Mouse (Mus musculus) kidney, postnatal 0 days (tissue): ENCODE results near the gene Prss12. TPM values are rescaled to one million over a fixed set of nuclear protein-coding genes. Genes with fewer than 3 reads are reported as not detected.
A peak's percentile ranks its signal among the peaks of the same experiment; 100 is the strongest.

ENCODE experiments used
- ATAC-seq: fragments of 200-750 bp; cut with Nextera tagmentation; replicated peaks from 2 replicates; pipeline ENCODE4 v1.8.0; 2017; ENCODE audit warnings: low read depth, moderate number of reproducible peaks, moderate TSS enrichment, moderate library complexity; ENCODE audit not compliant: low FRiP score
- DNase-seq: peaks from one replicate; pipeline ENCODE4 v3.0.0-alpha.2; 2016; ENCODE audit warnings: low spot score
- H3K27ac ChIP-seq: fragments of 300-500 bp; sonication (generic); 2 replicates; pipeline ENCODE4 v1.5.1; 2014; ENCODE audit warnings: mild to moderate bottlenecking
- H3K27me3 ChIP-seq: fragments of 300-500 bp; sonication (generic); 2 replicates; pipeline ENCODE4 v1.6.1; 2014; ENCODE audit warnings: low read length, mixed read lengths; ENCODE audit not compliant: insufficient read depth
- H3K36me3 ChIP-seq: fragments of 300-500 bp; sonication (generic); 2 replicates; pipeline ENCODE4 v1.6.1; 2014; ENCODE audit warnings: low read length, mixed read lengths; ENCODE audit not compliant: insufficient read depth
- H3K4me1 ChIP-seq: fragments of 300-500 bp; sonication (generic); replicated peaks from 2 replicates; pipeline ENCODE4 v1.6.1; 2014; ENCODE audit warnings: antibody characterized with exemption, low read length, mixed read lengths; ENCODE audit not compliant: insufficient read depth
- H3K4me2 ChIP-seq: fragments of 300-500 bp; sonication (generic); 2 replicates; pipeline ENCODE4 v1.6.1; 2014; ENCODE audit warnings: mild to moderate bottlenecking, low read length, moderate library complexity, mixed read lengths
- H3K4me3 ChIP-seq: fragments of 300-500 bp; sonication (generic); replicated peaks from 2 replicates; pipeline ENCODE4 v1.5.1; 2014; ENCODE audit warnings: low read depth, low read length
- H3K9ac ChIP-seq: fragments of 300-500 bp; sonication (generic); 2 replicates; pipeline ENCODE4 v1.6.1; 2014; ENCODE audit warnings: low read depth, low read length
- H3K9me3 ChIP-seq: fragments of 300-500 bp; sonication (generic); replicated peaks from 2 replicates; pipeline ENCODE4 v1.6.1; 2016; ENCODE audit warnings: low read length, inconsistent platforms, mixed read lengths
- CTCF ChIP-seq: IDR thresholded peaks from 2 replicates; pipeline ENCODE4 v1.5.1; 2016; ENCODE audit warnings: antibody characterized with exemption, low read depth, mild to moderate bottlenecking, moderate library complexity
- WGBS: fragments of 180-500 bp; shearing (Covaris S2); extraction: QIAGEN DNeasy Blood & Tissue Kit; methylation state at CpG from one replicate; pipeline ENCODE4 v1.1.7; 2014; 5-methylcytosine and 5-hydroxymethylcytosine counted together
- polyA plus RNA-seq: library from polyadenylated mRNA; unstranded; fragments of >200 nt; fragmentation: Nextera tagmentation; extraction: Ambion mirVana; gene quantifications from 2 replicates; pipeline ENCODE4 v1.2.1, GENCODE M21; 2015

The Prss12 gene
- polyA plus RNA-seq, 1 experiment from 2014 or later: 6.3 TPM

DNA sequence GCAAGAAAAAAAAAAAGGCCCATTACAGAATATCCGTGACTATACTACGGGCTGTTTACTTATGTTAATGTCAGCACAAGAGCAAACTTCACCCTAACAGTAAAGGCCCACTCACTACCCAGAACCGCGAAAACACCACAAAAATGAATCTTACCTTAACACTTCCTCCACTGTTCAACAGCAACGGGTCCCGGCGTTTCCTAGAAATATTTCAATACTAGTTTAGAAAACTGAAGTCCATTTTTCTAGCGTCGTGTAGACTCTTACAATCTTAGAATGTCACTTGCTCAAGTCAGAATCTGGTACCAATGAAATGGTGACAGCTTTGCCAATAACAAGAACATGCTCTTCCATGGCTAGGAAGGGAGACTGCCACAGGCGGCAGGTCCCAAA lies 60.9 kb downstream of the Prss12 start:
- Histone ChIP-seq H3K27me3 (no peaks in the 10 kb centered on the region), H3K4me3 (peak overlapping the region; percentile 71), H3K36me3 (peaks cover 4% of the 10 kb centered on the region; the same call in 1 of the 2 replicates), H3K4me2 (peak overlapping the region; percentile 82), H3K4me1 (no peaks in the 10 kb centered on the region), H3K9ac (peak overlapping the region; percentile 80), H3K9me3 (no peaks in the 10 kb centered on the region), H3K27ac (peak overlapping the region; percentile 68)
- no peak for ATAC-seq
- under 1% methylated on average over 10 of the region's 10 CpGs for WGBS
- no peak for DNase-seq
- TF ChIP-seq CTCF: no peak

DNA sequence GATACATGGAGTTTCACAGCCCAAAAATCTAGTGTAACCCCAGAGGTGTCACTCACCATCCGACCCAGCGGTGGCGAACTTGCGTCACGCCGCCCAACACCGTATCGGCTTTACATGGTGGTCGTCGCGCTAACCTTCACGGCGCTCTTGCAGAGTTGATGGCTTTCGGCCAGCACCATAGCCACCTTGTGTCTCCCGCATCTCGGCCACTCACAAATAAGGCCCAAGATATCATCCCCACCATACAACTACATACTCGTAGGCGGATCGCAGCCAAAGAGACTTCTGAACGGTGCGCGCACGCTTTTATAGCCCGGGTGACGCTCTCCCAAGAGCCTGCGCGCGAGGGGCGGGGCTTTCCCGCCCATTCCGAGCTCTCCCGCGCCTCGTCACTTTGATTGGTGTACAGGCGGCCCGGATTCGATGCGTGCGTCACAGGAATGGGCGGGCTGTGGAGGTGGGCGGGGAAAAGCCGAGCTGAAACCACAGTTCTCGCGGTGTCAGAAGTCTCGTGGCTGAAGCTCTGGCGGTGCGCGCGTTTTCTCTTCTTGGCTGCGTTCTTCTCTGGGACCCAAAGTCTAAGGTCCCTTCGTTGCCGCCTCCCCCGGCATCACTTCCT lies 61.5 kb downstream of the Prss12 start:
- DNase-seq (peak; percentile 99), ATAC-seq (peak; percentile 98)
- no peaks in the 10 kb centered on the region for H3K9me3 ChIP-seq
- H3K36me3 ChIP-seq: peaks cover 4% of the 10 kb centered on the region; the same call in 1 of the 2 replicates
- 0 out of 2 replicates have a peak, but pooled peaks have one; percentile 20 for TF ChIP-seq CTCF
- peak overlapping the region; percentile 98 for H3K27ac ChIP-seq
- H3K4me1 ChIP-seq: no peaks in the 10 kb centered on the region
- under 1% methylated on average over 53 of the region's 53 CpGs for WGBS
- H3K9ac ChIP-seq: peak overlapping the region; percentile 80
- peak overlapping the region; percentile 71 for H3K4me3 ChIP-seq
- no peaks in the 10 kb centered on the region for H3K27me3 ChIP-seq
- peak overlapping the region; percentile 82 for H3K4me2 ChIP-seq

GRCm38 (mm10) chr3:123508675-123509376 lies 62.1 kb downstream of the Prss12 start:
- H3K27me3 ChIP-seq: no peaks in the 10 kb centered on the region
- H3K36me3 ChIP-seq: peaks cover 4% of the 10 kb centered on the region; the same call in 1 of the 2 replicates
- under 1% methylated on average over 36 of the region's 36 CpGs for WGBS
- ATAC-seq: no peak
- DNase-seq: peak; percentile 82
- peak overlapping the region; percentile 74 for H3K9ac ChIP-seq
- no peaks in the 10 kb centered on the region for H3K4me1 ChIP-seq
- peak overlapping the region; percentile 71 for H3K4me3 ChIP-seq
- TF ChIP-seq CTCF: peak; percentile 62
- peak overlapping the region; percentile 62 for H3K4me2 ChIP-seq
- peak overlapping the region; percentile 98 for H3K27ac ChIP-seq
- no peaks in the 10 kb centered on the region for H3K9me3 ChIP-seq

DNA sequence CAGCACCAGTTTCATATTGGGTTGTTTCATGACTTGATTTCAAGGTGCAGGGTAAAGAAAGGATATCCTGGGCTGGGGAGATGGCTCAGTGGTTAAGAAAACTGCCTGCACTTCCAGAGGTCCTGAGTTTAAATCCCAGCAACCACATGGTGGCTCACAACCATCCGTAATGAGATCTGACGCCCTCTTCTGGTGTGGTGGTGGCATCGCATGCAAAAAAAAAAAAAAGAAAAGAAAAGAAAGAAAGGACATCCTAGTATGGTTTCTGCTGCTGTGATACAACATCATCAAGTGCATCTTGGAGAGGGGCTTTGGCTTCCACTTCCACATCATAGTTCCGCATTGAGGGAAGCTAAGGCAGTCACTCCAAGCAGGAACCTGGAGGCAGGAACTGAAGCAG lies 65.1 kb downstream of the Prss12 start:
- H3K4me2 ChIP-seq: no peak overlapping the region
- no peaks in the 10 kb centered on the region for H3K27me3 ChIP-seq
- DNase-seq (no peak), ATAC-seq (no peak)
- 0 out of 2 replicates have a peak, but pooled peaks have one; percentile 8 for TF ChIP-seq CTCF
- H3K4me1 ChIP-seq: no peaks in the 10 kb centered on the region
- no peaks in the 10 kb centered on the region for H3K9me3 ChIP-seq
- 82% methylated on average over 4 of the region's 4 CpGs for WGBS
- H3K4me3 ChIP-seq: no peak overlapping the region
- no peak overlapping the region for H3K27ac ChIP-seq
- H3K36me3 ChIP-seq: no peaks in the 10 kb centered on the region
- H3K9ac ChIP-seq: no peak overlapping the region

DNA sequence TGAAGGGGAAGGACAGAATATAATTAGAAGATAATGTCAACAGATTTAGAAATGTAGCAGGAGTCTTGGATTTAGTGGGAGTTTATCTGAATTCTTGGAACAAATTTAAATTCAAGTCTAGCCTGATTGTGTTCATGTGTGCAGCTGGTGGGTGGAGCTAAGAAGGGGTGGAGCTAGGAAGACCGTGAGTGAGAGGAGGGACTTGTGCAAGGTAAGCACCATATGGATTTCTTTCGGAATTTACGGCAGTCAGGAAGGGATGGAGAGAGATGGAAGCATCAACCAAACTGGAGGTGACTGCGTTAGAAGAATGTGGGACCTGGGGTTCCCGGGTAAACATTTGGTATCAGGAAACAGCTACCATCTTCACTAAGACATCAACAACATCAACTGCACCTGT lies 68.2 kb downstream of the Prss12 start:
- DNase-seq: no peak
- TF ChIP-seq CTCF: no peak
- WGBS: 41% methylated on average over 5 of the region's 5 CpGs

GRCm38 (mm10) chr3:123515600-123516359 lies 69.1 kb downstream of the Prss12 start:
- peak; percentile 54; the same call in 1 of the 2 replicates for ATAC-seq

More for the DNA sequence above, 68.2 kb downstream of the Prss12 start:
- H3K9ac ChIP-seq: no peak overlapping the region
- no peaks in the 10 kb centered on the region for H3K9me3 ChIP-seq
- H3K4me3 ChIP-seq: no peak overlapping the region
- H3K27me3 ChIP-seq: no peaks in the 10 kb centered on the region
- H3K4me1 ChIP-seq: no peaks in the 10 kb centered on the region
- no peak overlapping the region for H3K27ac ChIP-seq
- no peak overlapping the region for H3K4me2 ChIP-seq
- no peak for ATAC-seq
- H3K36me3 ChIP-seq: no peaks in the 10 kb centered on the region

More at GRCm38 (mm10) chr3:123515600-123516359, 69.1 kb downstream of the Prss12 start:
- H3K4me1 ChIP-seq: no peaks in the 10 kb centered on the region
- no peak overlapping the region for H3K4me3 ChIP-seq
- WGBS: 9% methylated on average over 5 of the region's 5 CpGs
- no peaks in the 10 kb centered on the region for H3K27me3 ChIP-seq
- peak; percentile 80 for TF ChIP-seq CTCF
- peak; percentile 70 for DNase-seq
- H3K4me2 ChIP-seq: no peak overlapping the region
- no peaks in the 10 kb centered on the region for H3K36me3 ChIP-seq
- no peaks in the 10 kb centered on the region for H3K9me3 ChIP-seq
- no peak overlapping the region for H3K9ac ChIP-seq
- H3K27ac ChIP-seq: no peak overlapping the region
